Mouse (Mus musculus) bone marrow macrophage, adult 2 months (primary cell): ENCODE measurements at regions not wholly inside any gene's neighbourhood (a gene's known extent, or its start where the extent isn't known, plus 50 kb on each side); places are given as distances from the start of the nearest gene placed in this dataset.
"Not testable (repeated sequence)": the region's sequence is repeated elsewhere in the genome, so short reads cannot be mapped to it uniquely, and the experiment has no call there.

Source experiments
- CTCF ChIP-seq: IDR thresholded peaks from 2 replicates; pipeline ENCODE4 v1.5.1; 2012; ENCODE audit warnings: low read depth, mild to moderate bottlenecking, low read length, moderate library complexity
- POLR2A ChIP-seq: IDR thresholded peaks from 2 replicates; pipeline ENCODE4 v1.6.1; 2012; ENCODE audit warnings: mild to moderate bottlenecking, low read depth, low read length, borderline replicate concordance

DNA sequence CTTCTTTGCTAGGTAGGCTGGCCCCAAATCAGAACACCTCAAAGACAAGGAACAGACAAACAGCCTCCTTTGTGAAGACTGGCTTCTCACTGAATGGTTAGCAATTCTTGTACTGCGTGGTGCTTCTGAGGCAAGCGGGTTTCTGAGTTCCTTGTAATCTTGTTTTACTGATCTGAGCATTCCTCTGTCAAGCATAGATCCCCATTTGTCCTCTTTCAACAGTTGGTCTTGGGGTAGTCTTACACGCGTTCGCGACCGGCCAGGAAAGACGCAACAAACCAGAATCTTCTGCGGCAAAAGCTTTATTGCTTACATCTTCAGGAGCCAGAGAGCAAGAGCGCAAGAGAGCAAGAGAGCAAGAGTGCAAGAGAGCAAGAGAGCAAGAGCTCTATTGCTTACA lies 57.7 kb upstream of the Zfp366 start:
- not testable (repeated sequence) for TF ChIP-seq POLR2A, CTCF
